Mouse (Mus musculus): ENCODE results near the gene Krt19. TPM values are rescaled to one million over a fixed set of nuclear protein-coding genes. Genes with fewer than 3 reads are reported as not detected.
A peak's percentile ranks its signal among the peaks of the same experiment; 100 is the strongest.

The Krt19 gene
- polyA plus RNA-seq, 1 experiment from 2014 or later: 48.4 TPM

DNA sequence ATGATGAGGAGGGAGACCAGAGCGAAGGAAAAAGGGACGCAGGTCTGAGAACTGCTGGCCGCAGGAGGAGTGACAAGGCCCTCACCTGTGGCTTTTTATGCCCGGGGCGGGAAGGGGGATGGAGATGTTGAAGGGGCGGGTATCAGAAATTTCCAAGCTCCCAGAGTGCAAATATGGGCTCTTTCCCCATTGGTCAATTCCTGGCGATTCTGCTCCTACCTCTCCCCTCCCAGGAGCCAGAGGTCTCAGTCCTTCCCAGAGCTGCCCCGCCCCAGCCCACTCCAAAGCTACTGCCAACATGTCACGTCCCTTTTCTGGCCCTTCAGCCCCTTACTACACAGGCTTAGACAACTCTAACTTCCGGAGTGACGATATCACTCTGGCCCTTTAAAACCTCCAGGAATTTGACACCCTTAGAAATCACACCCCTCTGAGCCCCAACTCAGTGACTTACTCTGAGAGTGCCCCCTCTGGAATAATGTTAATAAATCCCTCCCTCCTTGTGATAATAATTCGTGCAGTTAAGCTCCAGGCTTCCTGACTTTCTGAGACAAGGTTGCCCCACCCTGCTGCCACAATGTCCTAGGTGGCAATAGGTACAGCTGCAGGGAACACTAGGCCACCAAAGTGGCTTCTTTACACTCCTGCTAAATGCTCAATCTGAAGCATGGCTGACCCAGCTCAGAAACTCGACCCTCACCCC lies 2.5 kb downstream of the Krt19 start:
- ATAC-seq (replicated peaks; ENCODE audit: insufficient number of reproducible peaks, low FRiP score, low TSS enrichment): peak; percentile 44; the same call in 1 of the 2 replicates
- H3K36me3 ChIP-seq (ENCODE audit: control insufficient read depth, insufficient read depth, low read length): no peaks in the 10 kb centered on the region
- no peaks in the 10 kb centered on the region for H3K9me3 ChIP-seq (replicated peaks; ENCODE audit: control insufficient read depth, low read length)
- H3K9ac ChIP-seq (ENCODE audit: low read depth, low read length): peak overlapping the region; percentile 64
- H3K4me3 ChIP-seq (ENCODE audit: low read depth, low read length): peak overlapping the region; percentile 44
- H3K27me3 ChIP-seq (ENCODE audit: control insufficient read depth, insufficient read depth, low read length): peaks cover 14% of the 10 kb centered on the region
- H3K4me2 ChIP-seq: peak overlapping the region; percentile 78
- peak overlapping the region; percentile 54; the same call in 1 of the 2 replicates for H3K27ac ChIP-seq (ENCODE audit: low read depth, low read length)
- 2% methylated on average over 13 of the region's 13 CpGs for WGBS (ENCODE audit: insufficient replicate concordance)
- H3K4me1 ChIP-seq (ENCODE audit: control insufficient read depth, insufficient read depth, low read length): peaks cover 26% of the 10 kb centered on the region

DNA sequence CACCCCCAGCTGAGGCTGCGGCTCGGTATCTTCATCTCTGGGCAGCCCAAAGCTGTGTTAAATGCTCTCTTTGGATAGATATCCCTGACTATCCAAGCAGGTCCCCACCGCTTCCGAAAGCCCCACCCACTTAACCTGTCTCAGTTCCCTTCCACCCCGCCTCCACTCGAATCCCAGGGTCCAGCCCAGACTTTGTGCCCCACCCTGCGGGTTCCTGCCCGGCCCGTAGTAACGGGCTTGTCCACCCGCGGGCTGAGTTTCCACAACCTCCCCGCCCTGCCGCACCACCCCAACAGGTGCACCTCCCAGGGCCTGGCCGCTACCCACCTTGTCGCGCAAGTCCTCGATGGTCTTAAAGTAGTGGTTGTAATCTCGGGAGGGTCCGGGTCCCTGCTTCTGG lies 3.4 kb downstream of the Krt19 start:
- no peak overlapping the region for H3K27ac ChIP-seq (ENCODE audit: low read depth, low read length)
- H3K4me2 ChIP-seq: peak overlapping the region; percentile 78
- WGBS (ENCODE audit: insufficient replicate concordance): 2% methylated on average over 20 of the region's 20 CpGs
- H3K4me3 ChIP-seq (ENCODE audit: low read depth, low read length): peak overlapping the region; percentile 44
- H3K27me3 ChIP-seq (ENCODE audit: control insufficient read depth, insufficient read depth, low read length): peaks cover 14% of the 10 kb centered on the region
- H3K36me3 ChIP-seq (ENCODE audit: control insufficient read depth, insufficient read depth, low read length): no peaks in the 10 kb centered on the region
- H3K4me1 ChIP-seq (ENCODE audit: control insufficient read depth, insufficient read depth, low read length): peaks cover 26% of the 10 kb centered on the region
- ATAC-seq (replicated peaks; ENCODE audit: insufficient number of reproducible peaks, low FRiP score, low TSS enrichment): peak; percentile 40; the same call in 1 of the 2 replicates
- peak overlapping the region; percentile 64 for H3K9ac ChIP-seq (ENCODE audit: low read depth, low read length)
- no peaks in the 10 kb centered on the region for H3K9me3 ChIP-seq (replicated peaks; ENCODE audit: control insufficient read depth, low read length)

DNA sequence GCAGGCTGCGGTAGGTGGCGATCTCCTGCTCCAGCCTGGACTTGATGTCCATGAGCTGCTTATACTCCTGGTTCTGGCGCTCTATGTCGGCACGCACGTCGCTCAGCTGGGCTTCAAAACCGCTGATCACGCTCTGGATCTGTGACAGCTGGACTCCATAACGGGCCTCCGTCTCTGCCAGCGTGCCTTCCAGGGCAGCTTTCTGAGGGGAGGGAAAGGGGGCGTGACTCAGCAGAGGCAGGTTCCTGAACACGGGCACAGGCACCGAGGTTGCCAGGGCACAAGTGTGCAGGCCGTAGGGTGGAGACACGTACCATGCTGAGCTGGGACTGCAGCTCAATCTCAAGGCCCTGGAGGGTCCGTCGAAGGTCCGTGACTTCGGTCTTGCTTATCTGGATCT lies 7.5 kb downstream of the Krt19 start:
- WGBS (ENCODE audit: insufficient replicate concordance): 80% methylated on average over 21 of the region's 21 CpGs
- H3K4me3 ChIP-seq (ENCODE audit: low read depth, low read length): no peak overlapping the region

GRCm38 (mm10) chr11:100139391-100139790 lies 9.1 kb downstream of the Krt19 start:
- H3K4me1 ChIP-seq (ENCODE audit: control insufficient read depth, insufficient read depth, low read length): peaks cover 5% of the 10 kb centered on the region; the same call in 1 of the 2 replicates
- H3K4me2 ChIP-seq: no peak overlapping the region
- no peaks in the 10 kb centered on the region; the same call in none of the 2 replicates for H3K27me3 ChIP-seq (ENCODE audit: control insufficient read depth, insufficient read depth, low read length)
- H3K36me3 ChIP-seq (ENCODE audit: control insufficient read depth, insufficient read depth, low read length): no peaks in the 10 kb centered on the region
- no peaks in the 10 kb centered on the region for H3K9me3 ChIP-seq (replicated peaks; ENCODE audit: control insufficient read depth, low read length)
- WGBS (ENCODE audit: insufficient replicate concordance): 58% methylated on average over 2 of the region's 2 CpGs
- ATAC-seq (replicated peaks; ENCODE audit: insufficient number of reproducible peaks, low FRiP score, low TSS enrichment): no peak
- no peak overlapping the region for H3K27ac ChIP-seq (ENCODE audit: low read depth, low read length)
- no peak overlapping the region for H3K9ac ChIP-seq (ENCODE audit: low read depth, low read length)
- H3K4me3 ChIP-seq (ENCODE audit: low read depth, low read length): no peak overlapping the region

More for the DNA sequence above, 7.5 kb downstream of the Krt19 start:
- H3K4me1 ChIP-seq (ENCODE audit: control insufficient read depth, insufficient read depth, low read length): peaks cover 13% of the 10 kb centered on the region
- no peak overlapping the region for H3K4me2 ChIP-seq
- H3K27ac ChIP-seq (ENCODE audit: low read depth, low read length): no peak overlapping the region
- no peak overlapping the region for H3K9ac ChIP-seq (ENCODE audit: low read depth, low read length)
- H3K9me3 ChIP-seq (replicated peaks; ENCODE audit: control insufficient read depth, low read length): no peaks in the 10 kb centered on the region
- ATAC-seq (replicated peaks; ENCODE audit: insufficient number of reproducible peaks, low FRiP score, low TSS enrichment): no peak
- H3K36me3 ChIP-seq (ENCODE audit: control insufficient read depth, insufficient read depth, low read length): no peaks in the 10 kb centered on the region
- H3K27me3 ChIP-seq (ENCODE audit: control insufficient read depth, insufficient read depth, low read length): peaks cover 14% of the 10 kb centered on the region

DNA sequence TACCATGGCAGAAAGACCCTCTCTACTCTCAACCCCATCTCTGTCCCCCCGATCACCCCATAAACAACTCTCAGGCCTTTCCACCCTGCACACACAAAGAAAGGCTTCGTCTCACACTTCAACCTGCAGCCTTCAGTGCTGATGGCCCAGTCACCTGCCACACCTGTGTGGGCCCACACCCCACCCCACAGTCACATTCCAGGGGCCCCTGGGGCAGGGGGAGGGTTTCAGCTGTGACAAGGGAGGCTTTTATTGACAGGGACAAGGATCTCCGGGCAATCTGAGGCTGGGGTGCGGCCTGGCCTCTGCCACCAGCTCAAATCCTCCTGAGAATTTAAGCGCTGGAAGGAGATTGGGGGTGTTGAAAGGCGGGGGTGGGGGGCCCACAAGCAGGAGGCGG lies 9.7 kb downstream of the Krt19 start:
- H3K9me3 ChIP-seq (replicated peaks; ENCODE audit: control insufficient read depth, low read length): no peaks in the 10 kb centered on the region
- no peak overlapping the region for H3K9ac ChIP-seq (ENCODE audit: low read depth, low read length)
- no peak overlapping the region for H3K4me3 ChIP-seq (ENCODE audit: low read depth, low read length)
- no peak overlapping the region for H3K27ac ChIP-seq (ENCODE audit: low read depth, low read length)
- no peak for ATAC-seq (replicated peaks; ENCODE audit: insufficient number of reproducible peaks, low FRiP score, low TSS enrichment)
- no peaks in the 10 kb centered on the region for H3K36me3 ChIP-seq (ENCODE audit: control insufficient read depth, insufficient read depth, low read length)
- no peaks in the 10 kb centered on the region; the same call in 1 of the 2 replicates for H3K27me3 ChIP-seq (ENCODE audit: control insufficient read depth, insufficient read depth, low read length)
- peaks cover 5% of the 10 kb centered on the region; the same call in 1 of the 2 replicates for H3K4me1 ChIP-seq (ENCODE audit: control insufficient read depth, insufficient read depth, low read length)
- WGBS (ENCODE audit: insufficient replicate concordance): 45% methylated on average over 7 of the region's 7 CpGs
- H3K4me2 ChIP-seq: no peak overlapping the region

DNA sequence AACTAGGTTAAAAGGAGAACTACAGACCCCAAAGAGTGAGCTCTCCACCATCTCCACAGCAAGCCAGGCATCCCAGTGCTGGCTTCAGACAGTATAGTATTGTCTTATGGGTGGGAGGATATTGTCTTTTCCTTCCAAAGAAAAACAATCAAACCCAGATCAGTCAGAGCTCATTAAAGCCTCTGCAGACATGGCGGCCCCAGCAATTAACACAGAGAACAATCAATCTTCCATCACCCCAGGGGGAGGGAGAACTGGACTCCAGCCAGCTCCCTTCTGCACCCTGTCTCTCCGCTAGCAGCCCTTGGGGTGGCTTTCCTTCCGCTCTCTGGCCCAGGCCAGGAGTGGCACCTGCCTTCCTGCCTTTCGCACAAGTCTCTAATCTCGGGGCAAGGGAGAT lies 10.8 kb downstream of the Krt19 start:
- no peak overlapping the region for H3K27ac ChIP-seq (ENCODE audit: low read depth, low read length)
- no peaks in the 10 kb centered on the region; the same call in 1 of the 2 replicates for H3K27me3 ChIP-seq (ENCODE audit: control insufficient read depth, insufficient read depth, low read length)
- H3K36me3 ChIP-seq (ENCODE audit: control insufficient read depth, insufficient read depth, low read length): no peaks in the 10 kb centered on the region
- H3K4me2 ChIP-seq: no peak overlapping the region
- WGBS (ENCODE audit: insufficient replicate concordance): 50% methylated on average over 5 of the region's 5 CpGs
- H3K4me3 ChIP-seq (ENCODE audit: low read depth, low read length): no peak overlapping the region
- H3K9me3 ChIP-seq (replicated peaks; ENCODE audit: control insufficient read depth, low read length): no peaks in the 10 kb centered on the region
- no peak for ATAC-seq (replicated peaks; ENCODE audit: insufficient number of reproducible peaks, low FRiP score, low TSS enrichment)
- H3K9ac ChIP-seq (ENCODE audit: low read depth, low read length): no peak overlapping the region
- H3K4me1 ChIP-seq (ENCODE audit: control insufficient read depth, insufficient read depth, low read length): peaks cover 5% of the 10 kb centered on the region; the same call in 1 of the 2 replicates

GRCm38 (mm10) chr11:100136559-100136958 lies 11.9 kb downstream of the Krt19 start:
- H3K27ac ChIP-seq (ENCODE audit: low read depth, low read length): no peak overlapping the region
- no peaks in the 10 kb centered on the region for H3K9me3 ChIP-seq (replicated peaks; ENCODE audit: control insufficient read depth, low read length)
- no peaks in the 10 kb centered on the region for H3K36me3 ChIP-seq (ENCODE audit: control insufficient read depth, insufficient read depth, low read length)
- no peak overlapping the region for H3K4me3 ChIP-seq (ENCODE audit: low read depth, low read length)
- H3K4me1 ChIP-seq (ENCODE audit: control insufficient read depth, insufficient read depth, low read length): peaks cover 5% of the 10 kb centered on the region; the same call in 1 of the 2 replicates
- ATAC-seq (replicated peaks; ENCODE audit: insufficient number of reproducible peaks, low FRiP score, low TSS enrichment): no peak
- 13% methylated on average over 5 of the region's 5 CpGs for WGBS (ENCODE audit: insufficient replicate concordance)
- no peak overlapping the region for H3K4me2 ChIP-seq
- H3K27me3 ChIP-seq (ENCODE audit: control insufficient read depth, insufficient read depth, low read length): no peaks in the 10 kb centered on the region; the same call in 1 of the 2 replicates
- 0 out of 2 replicates have a peak overlapping the region, but pooled peaks have one; percentile 18 for H3K9ac ChIP-seq (ENCODE audit: low read depth, low read length)

- Histone ChIP-seq H3K9me3 (replicated peaks; ENCODE audit: control insufficient read depth, low read length) (no peaks in the 10 kb centered on the region), H3K4me3 (ENCODE audit: low read depth, low read length) (no peak within 1 kb of the TSS), H3K27me3 (ENCODE audit: control insufficient read depth, insufficient read depth, low read length) (no peaks in the 10 kb centered on the region; the same call in 1 of the 2 replicates), H3K27ac (ENCODE audit: low read depth, low read length) (no peak within 1 kb of the TSS), H3K4me1 (ENCODE audit: control insufficient read depth, insufficient read depth, low read length) (peaks cover 5% of the 10 kb centered on the region; the same call in 1 of the 2 replicates), H3K9ac (ENCODE audit: low read depth, low read length) (0 out of 2 replicates have a peak within 1 kb of the TSS, but pooled peaks have one; percentile 18), H3K36me3 (ENCODE audit: control insufficient read depth, insufficient read depth, low read length) (no peaks in the 10 kb centered on the region), H3K4me2 (no peak within 1 kb of the TSS)
- WGBS (ENCODE audit: insufficient replicate concordance): 53% methylated on average over 7 of the region's 7 CpGs
- ATAC-seq (replicated peaks; ENCODE audit: insufficient number of reproducible peaks, low FRiP score, low TSS enrichment): no peak
Measured at GRCm38 (mm10) chr11:100135731-100136130, 12.7 kb downstream of the Krt19 start, which contains the start of gene Krt15. Gene Krt15, minus strand, starts transcription at chr11:100135928.
